Mouse (Mus musculus): ENCODE measurements around the gene Tfip11. TPM values are rescaled to one million over a fixed set of nuclear protein-coding genes. Genes with fewer than 3 reads are reported as not detected.

Tfip11 gene
- total and polyA plus RNA-seq, 3 experiments = 34.6 to 44.7 TPM; not detected in 1

GRCm38 (mm10) chr5:112282123-112282779, 43.9 kb upstream of the Tfip11 start:
- peaks cover 0 to 74% of the 10 kb centered on the region in 2 experiments; a peak in 2 of 4 replicates for H3K36me3 ChIP-seq (ENCODE audit: control insufficient read depth in 1 of 2, insufficient read depth in 2 of 2, low read length in 2 of 2)
- no peaks in the 10 kb centered on the region for H3K9me3 ChIP-seq (replicated peaks; ENCODE audit: insufficient read depth, low read length)
- H3K4me1 ChIP-seq (ENCODE audit: control insufficient read depth in 1 of 2, insufficient read depth in 2 of 2, low read length in 2 of 2) = peaks cover 16 to 91% of the 10 kb centered on the region in 2 experiments
- peak overlapping the region; percentile 11; the same call in 1 of the 2 replicates for H3K9ac ChIP-seq (ENCODE audit: control insufficient read depth, low read depth, low read length, poor library complexity, severe bottlenecking)
- no peak for TF ChIP-seq CTCF (IDR thresholded peaks at IDR 0.05 in 2 of 3, conservative IDR thresholded peaks at IDR 0.05 in 1 of 3; ENCODE audit: control insufficient read depth in 1 of 3, insufficient read depth in 1 of 3, low read depth in 2 of 3, low read length in 3 of 3, poor library complexity in 1 of 3, severe bottlenecking in 1 of 3)
- TF ChIP-seq RCOR1 (IDR thresholded peaks at IDR 0.05; ENCODE audit: low read depth, low read length) = no peak
- TF ChIP-seq NELFE (IDR thresholded peaks at IDR 0.05; ENCODE audit: low read depth, low read length) = no peak
- H3K27me3 ChIP-seq (ENCODE audit: control insufficient read depth in 1 of 2, insufficient read depth in 2 of 2, low read length in 2 of 2) = no peaks in the 10 kb centered on the region
- peaks cover 78% of the 10 kb centered on the region for H3K79me2 ChIP-seq (ENCODE audit: control insufficient read depth, insufficient read depth, low read length, poor library complexity)
- H3K27ac ChIP-seq (ENCODE audit: control insufficient read depth, low read depth, low read length) = peak overlapping the region; percentile 86
- no peak overlapping the region for H3K4me3 ChIP-seq (ENCODE audit: control insufficient read depth in 1 of 2, insufficient read depth in 1 of 2, low read depth in 2 of 2, low read length in 2 of 2)
- no peak for DNase-seq (ENCODE audit: low read depth, low spot score)

GRCm38 (mm10) chr5:112282780-112283482, 43.2 kb upstream of the Tfip11 start:
- peaks cover 76% of the 10 kb centered on the region for H3K79me2 ChIP-seq (ENCODE audit: control insufficient read depth, insufficient read depth, low read length, poor library complexity)
- H3K4me3 ChIP-seq (ENCODE audit: control insufficient read depth in 1 of 2, insufficient read depth in 1 of 2, low read depth in 2 of 2, low read length in 2 of 2) = no peak overlapping the region
- peak overlapping the region; percentile 32 for H3K9ac ChIP-seq (ENCODE audit: control insufficient read depth, low read depth, low read length, poor library complexity, severe bottlenecking)
- TF ChIP-seq CHD2 (IDR thresholded peaks at IDR 0.05; ENCODE audit: low read length) = no peak
- no peak for TF ChIP-seq ZMIZ1 (IDR thresholded peaks at IDR 0.05; ENCODE audit: low read depth, low read length)
- no peak for TF ChIP-seq BHLHE40 (IDR thresholded peaks at IDR 0.05; ENCODE audit: borderline replicate concordance, low read depth, low read length)
- TF ChIP-seq MXI1 (IDR thresholded peaks at IDR 0.05; ENCODE audit: low read depth, low read length) = no peak
- TF ChIP-seq ZC3H11A (IDR thresholded peaks at IDR 0.05; ENCODE audit: low read depth, low read length) = no peak
- TF ChIP-seq E2F4 (IDR thresholded peaks at IDR 0.05; ENCODE audit: borderline replicate concordance, low read depth, low read length) = no peak
- no peak for TF ChIP-seq TBP (IDR thresholded peaks at IDR 0.05; ENCODE audit: low read depth, low read length)
- TF ChIP-seq TCF12 (IDR thresholded peaks at IDR 0.05; ENCODE audit: low read depth, low read length) = no peak
- peak overlapping the region; percentile 86 for H3K27ac ChIP-seq (ENCODE audit: control insufficient read depth, low read depth, low read length)
- DNase-seq (ENCODE audit: low read depth, low spot score) = peak; percentile 44
- H3K9me3 ChIP-seq (replicated peaks; ENCODE audit: insufficient read depth, low read length) = no peaks in the 10 kb centered on the region
- H3K36me3 ChIP-seq (ENCODE audit: control insufficient read depth in 1 of 2, insufficient read depth in 2 of 2, low read length in 2 of 2) = peaks cover 0 to 76% of the 10 kb centered on the region in 2 experiments; a peak in 2 of 4 replicates
- H3K27me3 ChIP-seq (ENCODE audit: control insufficient read depth in 1 of 2, insufficient read depth in 2 of 2, low read length in 2 of 2) = no peaks in the 10 kb centered on the region
- H3K4me1 ChIP-seq (ENCODE audit: control insufficient read depth in 1 of 2, insufficient read depth in 2 of 2, low read length in 2 of 2) = peaks cover 16 to 91% of the 10 kb centered on the region in 2 experiments

- H3K4me3 ChIP-seq (ENCODE audit: control insufficient read depth in 1 of 2, insufficient read depth in 1 of 2, low read depth in 2 of 2, low read length in 2 of 2) = peak overlapping the region in 1 of 2 experiments; percentile 15; a peak in 1 of 4 replicates
- H3K9ac ChIP-seq (ENCODE audit: control insufficient read depth, low read depth, low read length, poor library complexity, severe bottlenecking) = peak overlapping the region; percentile 39
- peaks cover 0 to 81% of the 10 kb centered on the region in 2 experiments; a peak in 2 of 4 replicates for H3K36me3 ChIP-seq (ENCODE audit: control insufficient read depth in 1 of 2, insufficient read depth in 2 of 2, low read length in 2 of 2)
- DNase-seq (ENCODE audit: low read depth, low spot score) = peak; percentile 81
- H3K79me2 ChIP-seq (ENCODE audit: control insufficient read depth, insufficient read depth, low read length, poor library complexity) = peaks cover 76% of the 10 kb centered on the region
- H3K27me3 ChIP-seq (ENCODE audit: control insufficient read depth in 1 of 2, insufficient read depth in 2 of 2, low read length in 2 of 2) = no peaks in the 10 kb centered on the region
- H3K4me1 ChIP-seq (ENCODE audit: control insufficient read depth in 1 of 2, insufficient read depth in 2 of 2, low read length in 2 of 2) = peaks cover 16 to 92% of the 10 kb centered on the region in 2 experiments
- H3K27ac ChIP-seq (ENCODE audit: control insufficient read depth, low read depth, low read length) = peak overlapping the region; percentile 86
- H3K9me3 ChIP-seq (replicated peaks; ENCODE audit: insufficient read depth, low read length) = no peaks in the 10 kb centered on the region
- TF ChIP-seq HCFC1 (IDR thresholded peaks at IDR 0.05; ENCODE audit: low read depth, low read length) (no peak), GATA1 (IDR thresholded peaks at IDR 0.05; ENCODE audit: low read depth, low read length) (peak; percentile 84), NELFE (IDR thresholded peaks at IDR 0.05; ENCODE audit: low read depth, low read length) (no peak), MAZ (IDR thresholded peaks at IDR 0.05; ENCODE audit: low read depth, low read length) (peak; percentile 87), CHD1 (IDR thresholded peaks at IDR 0.05; ENCODE audit: low read depth, low read length) (no peak; the same call in 1 of the 2 replicates), RAD21 (IDR thresholded peaks at IDR 0.05; ENCODE audit: low read depth, low read length) (no peak), KAT2A (conservative IDR thresholded peaks at IDR 0.05; ENCODE audit: low read depth, low read length) (no peak), NRF1 (IDR thresholded peaks at IDR 0.05; ENCODE audit: insufficient read depth, low read depth, low read length, poor library complexity, severe bottlenecking) (no peak), UBTF (IDR thresholded peaks at IDR 0.05; ENCODE audit: borderline replicate concordance, insufficient read depth, low read depth, low read length) (no peak), POLR2AphosphoS2 (IDR thresholded peaks at IDR 0.05; ENCODE audit: low read length) (no peak), ELF1 (IDR thresholded peaks at IDR 0.05; ENCODE audit: low read depth, low read length) (no peak), RCOR1 (IDR thresholded peaks at IDR 0.05; ENCODE audit: low read depth, low read length) (no peak), ZKSCAN1 (IDR thresholded peaks at IDR 0.05; ENCODE audit: low read depth, low read length) (peak; percentile 100), TBP (IDR thresholded peaks at IDR 0.05; ENCODE audit: low read depth, low read length) (no peak), MXI1 (IDR thresholded peaks at IDR 0.05; ENCODE audit: low read depth, low read length) (no peak)
These were observed 42.5 kb upstream of the Tfip11 start for GRCm38 (mm10) chr5:112283543-112284202.
